Mouse (Mus musculus): ENCODE results near the gene Retreg1. TPM values are rescaled to one million over a fixed set of nuclear protein-coding genes. Genes with fewer than 3 reads are reported as not detected.
A peak's percentile ranks its signal among the peaks of the same experiment; 100 is the strongest.

Gene Retreg1
- polyA plus RNA-seq, 1 experiment from 2014 or later = 37.0 TPM

- Histone ChIP-seq H3K4me3 (replicated peaks; ENCODE audit: low read depth, low read length) (peak overlapping the region; percentile 27), H3K27ac (no peak overlapping the region), H3K9ac (ENCODE audit: low read depth, low read length) (no peak overlapping the region), H3K27me3 (ENCODE audit: insufficient read depth, low read length) (no peaks in the 10 kb centered on the region), H3K4me1 (replicated peaks; ENCODE audit: insufficient read depth, low read length) (peaks cover 7% of the 10 kb centered on the region; the same call in 1 of the 2 replicates), H3K9me3 (replicated peaks; ENCODE audit: low read length) (no peaks in the 10 kb centered on the region), H3K4me2 (ENCODE audit: low read length) (peak overlapping the region; percentile 53; the same call in 1 of the 2 replicates), H3K36me3 (ENCODE audit: insufficient read depth, low read length) (no peaks in the 10 kb centered on the region)
- WGBS = 80% methylated on average over 11 of the region's 11 CpGs
- DNase-seq (ENCODE audit: low spot score) = no peak
- no peak for ATAC-seq (replicated peaks; ENCODE audit: low FRiP score, low read depth)
- no peak for TF ChIP-seq CTCF (IDR thresholded peaks at IDR 0.05; ENCODE audit: low read depth)
Measured at GRCm38 (mm10) chr15:25941514-25941913, 98.5 kb downstream of the Retreg1 start.

- WGBS = 82% methylated on average over 4 of the region's 4 CpGs
- H3K9me3 ChIP-seq (replicated peaks; ENCODE audit: low read length) = no peaks in the 10 kb centered on the region
- TF ChIP-seq CTCF (IDR thresholded peaks at IDR 0.05; ENCODE audit: low read depth) = no peak
- H3K27ac ChIP-seq = no peak overlapping the region
- no peaks in the 10 kb centered on the region for H3K36me3 ChIP-seq (ENCODE audit: insufficient read depth, low read length)
- no peak overlapping the region for H3K9ac ChIP-seq (ENCODE audit: low read depth, low read length)
- H3K27me3 ChIP-seq (ENCODE audit: insufficient read depth, low read length) = no peaks in the 10 kb centered on the region
- DNase-seq (ENCODE audit: low spot score) (no peak), ATAC-seq (replicated peaks; ENCODE audit: low FRiP score, low read depth) (no peak)
- H3K4me2 ChIP-seq (ENCODE audit: low read length) = peak overlapping the region; percentile 53
- H3K4me1 ChIP-seq (replicated peaks; ENCODE audit: insufficient read depth, low read length) = peaks cover 7% of the 10 kb centered on the region; the same call in 1 of the 2 replicates
- no peak overlapping the region for H3K4me3 ChIP-seq (replicated peaks; ENCODE audit: low read depth, low read length)
Measured at GRCm38 (mm10) chr15:25942415-25942814, 99.4 kb downstream of the Retreg1 start.

DNA sequence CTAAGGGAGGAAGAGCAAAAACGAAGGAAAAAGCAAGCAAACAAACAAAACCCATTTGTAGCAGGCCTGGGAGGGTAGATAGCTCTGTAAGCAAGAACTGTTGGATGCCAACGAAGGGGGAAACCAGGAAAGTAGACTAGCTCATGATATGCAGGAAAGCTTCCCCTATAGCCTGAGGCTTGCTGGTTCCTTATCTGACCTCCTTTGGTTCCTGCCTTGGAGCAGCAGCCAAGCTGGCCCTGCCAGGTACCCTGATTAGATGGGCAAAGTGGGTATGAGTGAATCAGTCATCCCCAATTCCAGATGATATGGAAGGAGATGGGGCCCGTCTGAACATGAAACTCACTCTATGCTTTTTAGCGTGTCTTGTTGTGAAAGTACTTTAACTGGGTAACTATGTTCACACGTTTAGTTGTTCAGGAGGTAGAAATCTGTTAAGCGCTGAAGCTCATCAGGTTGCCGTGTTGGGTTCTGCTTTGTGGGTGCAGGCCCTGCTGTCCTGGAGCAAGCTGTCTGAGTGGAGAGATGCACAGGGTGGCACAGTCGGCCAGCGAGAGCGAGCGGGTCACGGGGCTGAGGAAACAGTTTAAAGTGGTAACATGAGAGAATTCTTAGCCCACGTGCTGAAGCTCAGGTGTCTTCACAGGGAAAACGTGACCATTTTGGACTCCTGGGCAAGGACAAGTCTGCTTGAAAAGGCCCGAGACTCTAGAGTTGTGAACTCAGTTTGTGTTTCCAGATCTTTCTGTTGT, 100.6 kb downstream of the Retreg1 start:
- no peak overlapping the region for H3K9ac ChIP-seq (ENCODE audit: low read depth, low read length)
- H3K4me1 ChIP-seq (replicated peaks; ENCODE audit: insufficient read depth, low read length) = peaks cover 7% of the 10 kb centered on the region; the same call in 1 of the 2 replicates
- no peak overlapping the region for H3K4me3 ChIP-seq (replicated peaks; ENCODE audit: low read depth, low read length)
- H3K9me3 ChIP-seq (replicated peaks; ENCODE audit: low read length) = no peaks in the 10 kb centered on the region
- H3K4me2 ChIP-seq (ENCODE audit: low read length) = no peak overlapping the region
- ATAC-seq (replicated peaks; ENCODE audit: low FRiP score, low read depth) (no peak), DNase-seq (ENCODE audit: low spot score) (no peak)
- no peak overlapping the region; the same call in 1 of the 2 replicates for H3K27ac ChIP-seq
- H3K27me3 ChIP-seq (ENCODE audit: insufficient read depth, low read length) = no peaks in the 10 kb centered on the region
- 71% methylated on average over 15 of the region's 15 CpGs for WGBS
- no peak for TF ChIP-seq CTCF (IDR thresholded peaks at IDR 0.05; ENCODE audit: low read depth)
- no peaks in the 10 kb centered on the region for H3K36me3 ChIP-seq (ENCODE audit: insufficient read depth, low read length)

- Histone ChIP-seq H3K27me3 (ENCODE audit: insufficient read depth, low read length) (no peaks in the 10 kb centered on the region), H3K4me3 (replicated peaks; ENCODE audit: low read depth, low read length) (no peak overlapping the region), H3K27ac (no peak overlapping the region), H3K4me2 (ENCODE audit: low read length) (no peak overlapping the region), H3K9me3 (replicated peaks; ENCODE audit: low read length) (no peaks in the 10 kb centered on the region), H3K4me1 (replicated peaks; ENCODE audit: insufficient read depth, low read length) (peaks cover 7% of the 10 kb centered on the region; the same call in 1 of the 2 replicates), H3K36me3 (ENCODE audit: insufficient read depth, low read length) (no peaks in the 10 kb centered on the region), H3K9ac (ENCODE audit: low read depth, low read length) (no peak overlapping the region)
- no peak for TF ChIP-seq CTCF (IDR thresholded peaks at IDR 0.05; ENCODE audit: low read depth)
- no peak for DNase-seq (ENCODE audit: low spot score)
- ATAC-seq (replicated peaks; ENCODE audit: low FRiP score, low read depth) = peak; percentile 67
- WGBS = 51% methylated on average over 8 of the region's 8 CpGs
Measured at GRCm38 (mm10) chr15:25945224-25945623, 102.2 kb downstream of the Retreg1 start.

GRCm38 (mm10) chr15:25946482-25946881, 103.5 kb downstream of the Retreg1 start:
- 0 out of 2 replicates have a peak, but pooled peaks cover 7% of the 10 kb centered on the region for H3K4me1 ChIP-seq (replicated peaks; ENCODE audit: insufficient read depth, low read length)
- ATAC-seq (replicated peaks; ENCODE audit: low FRiP score, low read depth) = no peak
- no peaks in the 10 kb centered on the region for H3K9me3 ChIP-seq (replicated peaks; ENCODE audit: low read length)
- H3K4me3 ChIP-seq (replicated peaks; ENCODE audit: low read depth, low read length) = no peak overlapping the region
- no peak overlapping the region for H3K27ac ChIP-seq
- no peak for DNase-seq (ENCODE audit: low spot score)
- no peaks in the 10 kb centered on the region for H3K27me3 ChIP-seq (ENCODE audit: insufficient read depth, low read length)
- no peak overlapping the region for H3K9ac ChIP-seq (ENCODE audit: low read depth, low read length)
- H3K36me3 ChIP-seq (ENCODE audit: insufficient read depth, low read length) = no peaks in the 10 kb centered on the region
- TF ChIP-seq CTCF (IDR thresholded peaks at IDR 0.05; ENCODE audit: low read depth) = no peak; the same call in 1 of the 2 replicates
- H3K4me2 ChIP-seq (ENCODE audit: low read length) = no peak overlapping the region
- 79% methylated on average over 7 of the region's 7 CpGs for WGBS

- no peak for TF ChIP-seq CTCF (IDR thresholded peaks at IDR 0.05; ENCODE audit: low read depth)
- WGBS = 77% methylated on average over 8 of the region's 8 CpGs
- Histone ChIP-seq H3K27me3 (ENCODE audit: insufficient read depth, low read length) (no peaks in the 10 kb centered on the region), H3K36me3 (ENCODE audit: insufficient read depth, low read length) (no peaks in the 10 kb centered on the region), H3K4me2 (ENCODE audit: low read length) (no peak overlapping the region), H3K27ac (no peak overlapping the region), H3K9me3 (replicated peaks; ENCODE audit: low read length) (no peaks in the 10 kb centered on the region), H3K4me3 (replicated peaks; ENCODE audit: low read depth, low read length) (no peak overlapping the region), H3K4me1 (replicated peaks; ENCODE audit: insufficient read depth, low read length) (0 out of 2 replicates have a peak, but pooled peaks cover 7% of the 10 kb centered on the region), H3K9ac (ENCODE audit: low read depth, low read length) (no peak overlapping the region)
- ATAC-seq (replicated peaks; ENCODE audit: low FRiP score, low read depth) (no peak), DNase-seq (ENCODE audit: low spot score) (no peak)
Measured at GRCm38 (mm10) chr15:25947383-25947782, 104.4 kb downstream of the Retreg1 start.
